ENCODE assay signal across 33 mouse cellular contexts in the genomic region with DNA sequence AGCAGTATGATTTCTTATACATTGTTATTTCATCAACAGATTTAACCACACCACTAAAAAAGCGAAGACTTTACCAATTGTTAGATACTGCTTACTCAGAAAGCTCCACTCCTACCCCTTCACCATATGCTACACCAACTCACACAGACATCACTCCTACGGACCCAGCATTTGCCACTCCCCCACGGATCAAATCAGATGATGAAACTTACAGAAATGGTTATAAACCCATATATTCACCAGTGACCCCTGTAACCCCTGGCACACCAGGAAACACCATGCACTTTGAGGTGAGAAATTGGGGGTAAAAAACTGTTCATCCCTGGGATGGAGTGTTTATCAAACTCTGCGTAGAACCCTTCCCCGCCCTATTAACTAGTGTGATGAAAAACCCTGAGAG.
"Had no signal": no experiment of that assay in that cellular context is flagged by ENCODE, and none has a peak within 500 bp of the region (broad histone marks: within the 10 kb centered on the region; RNA-seq: fewer than 3 reads in every experiment).

No protein-coding gene starts in this region.

- DNase-seq: left cerebral cortex, postnatal 4 days; liver; liver, embryonic 13.5 days; liver, postnatal 0 days; lung, adult 18-20 months; lung, adult 2 months; lung, embryonic 14.5 days; lung, postnatal 10 days; lung, postnatal 14 days; lung, postnatal 36 days; lung, postnatal 4 days; midbrain, embryonic 14.5 days had no signal

- H3K9me3 ChIP-seq: limb, embryonic 10.5 days; limb, embryonic 12.5 days; limb, embryonic 13.5 days; limb, embryonic 15.5 days; liver, embryonic 12.5 days; liver, embryonic 13.5 days; liver, embryonic 15.5 days; lung, embryonic 15.5 days; megakaryocyte, embryonic 14.5 days; midbrain, embryonic 10.5 days; midbrain, embryonic 12.5 days; midbrain, embryonic 13.5 days; midbrain, embryonic 15.5 days; neural tube, embryonic 12.5 days; neural tube, embryonic 13.5 days had no signal

- H3K4me2 ChIP-seq: limb, embryonic 12.5 days; limb, embryonic 13.5 days; limb, embryonic 15.5 days; liver, embryonic 11.5 days; liver, embryonic 12.5 days; liver, embryonic 13.5 days; liver, embryonic 15.5 days; lung, embryonic 14.5 days; lung, embryonic 15.5 days; midbrain, embryonic 11.5 days; midbrain, embryonic 12.5 days; midbrain, embryonic 13.5 days; midbrain, embryonic 15.5 days; neural tube, embryonic 12.5 days; neural tube, embryonic 13.5 days had no signal

- H3K9ac ChIP-seq: limb, embryonic 12.5 days; limb, embryonic 13.5 days; limb, embryonic 15.5 days; liver, embryonic 12.5 days; liver, embryonic 13.5 days; liver, embryonic 14.5 days; liver, embryonic 15.5 days; liver, postnatal 0 days; lung, embryonic 14.5 days; lung, embryonic 15.5 days; midbrain, embryonic 12.5 days; midbrain, embryonic 13.5 days; midbrain, embryonic 15.5 days; neural tube, embryonic 12.5 days; neural tube, embryonic 13.5 days had no signal

- ATAC-seq: liver, embryonic 12.5 days; liver, postnatal 0 days; lung, postnatal 0 days; midbrain, embryonic 13.5 days; midbrain, embryonic 15.5 days; midbrain, embryonic 16.5 days had no signal

- H3K27me3 ChIP-seq: limb, embryonic 12.5 days; limb, embryonic 13.5 days; limb, embryonic 15.5 days; liver, embryonic 12.5 days; liver, embryonic 13.5 days; liver, embryonic 15.5 days; lung, embryonic 15.5 days; megakaryocyte, embryonic 14.5 days; midbrain, embryonic 12.5 days; midbrain, embryonic 13.5 days; midbrain, embryonic 15.5 days; neural tube, embryonic 12.5 days; neural tube, embryonic 13.5 days had no signal

- H3K27ac ChIP-seq: limb, embryonic 10.5 days; limb, embryonic 12.5 days; limb, embryonic 13.5 days; limb, embryonic 15.5 days; liver, embryonic 12.5 days; liver, embryonic 13.5 days; liver, embryonic 14.5 days; liver, embryonic 15.5 days; lung, embryonic 15.5 days; macrophage; midbrain, embryonic 10.5 days; midbrain, embryonic 12.5 days; midbrain, embryonic 13.5 days; midbrain, embryonic 15.5 days; neural tube, embryonic 12.5 days; neural tube, embryonic 13.5 days had no signal

- H3K4me1 ChIP-seq: limb, embryonic 15.5 days; liver, embryonic 12.5 days; liver, embryonic 13.5 days; liver, embryonic 15.5 days; lung, embryonic 15.5 days; midbrain, embryonic 10.5 days; midbrain, embryonic 12.5 days; midbrain, embryonic 13.5 days; midbrain, embryonic 15.5 days; neural tube, embryonic 12.5 days; neural tube, embryonic 13.5 days had no signal

- H3K4me3 ChIP-seq: limb, embryonic 10.5 days; limb, embryonic 12.5 days; limb, embryonic 13.5 days; limb, embryonic 15.5 days; liver, embryonic 12.5 days; liver, embryonic 13.5 days; liver, embryonic 15.5 days; lung, embryonic 15.5 days; megakaryocyte, embryonic 14.5 days; midbrain, embryonic 10.5 days; midbrain, embryonic 12.5 days; midbrain, embryonic 13.5 days; midbrain, embryonic 15.5 days; myocyte; neural tube, embryonic 12.5 days; neural tube, embryonic 13.5 days had no signal
